Mouse (Mus musculus): ENCODE measurements around the gene Agk.

DNA sequence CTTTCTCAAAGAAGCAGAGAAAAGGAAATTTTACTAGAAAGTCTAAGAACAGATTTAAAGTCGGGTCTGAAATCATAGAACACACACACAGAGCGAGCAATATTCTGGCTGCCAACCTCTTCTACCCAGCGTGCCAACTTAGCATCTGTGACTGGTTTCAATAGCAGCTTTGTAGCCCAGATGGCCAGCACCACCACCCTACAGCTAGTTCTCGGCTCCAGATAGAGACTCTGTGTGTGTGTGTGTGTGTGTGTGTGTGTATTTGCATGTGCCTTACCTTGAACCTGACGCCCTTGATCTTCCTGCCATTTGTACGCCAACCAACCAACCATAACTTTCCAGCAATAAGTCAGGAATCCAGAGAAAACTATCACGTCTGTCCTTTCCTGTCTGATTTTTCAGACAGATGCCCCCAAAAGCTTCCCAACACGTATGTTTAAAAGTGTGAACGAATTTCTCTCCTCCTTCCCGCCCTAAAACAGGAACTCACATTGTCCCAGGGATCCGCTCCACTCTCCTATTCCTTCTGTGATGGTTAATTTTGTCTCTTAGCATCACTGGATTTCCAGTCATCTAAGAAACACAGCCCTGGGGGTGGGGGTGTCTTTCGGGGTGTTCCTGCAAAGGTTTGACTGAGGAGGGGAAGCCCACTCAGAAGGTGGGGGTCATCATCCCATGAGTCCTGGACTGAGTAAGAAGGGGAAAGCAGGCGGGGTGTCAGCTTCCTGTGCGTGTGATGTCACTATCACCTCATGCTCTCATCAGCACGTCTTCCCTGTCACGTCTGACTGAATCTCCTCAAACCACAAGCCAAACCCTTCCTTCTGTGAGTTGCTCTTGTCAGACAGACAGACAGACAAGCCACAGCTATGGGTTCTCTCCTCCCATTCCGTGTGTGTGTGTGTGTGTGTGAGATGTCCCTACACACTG lies 107.6 kb downstream of the Agk start:
- no peak for TF ChIP-seq CTCF (IDR thresholded peaks at IDR 0.05; ENCODE audit: insufficient read depth, low read depth, low read length)
- no peak for TF ChIP-seq POLR2A (IDR thresholded peaks at IDR 0.05; ENCODE audit: insufficient read depth, low read depth, low read length)
